Mouse (Mus musculus) erythroblast, embryonic 14.5 days (primary cell): ENCODE measurements around the gene Nfkbiz.
"Not testable (repeated sequence)": the region's sequence is repeated elsewhere in the genome, so short reads cannot be mapped to it uniquely, and the experiment has no call there.

Experiments
- GATA1 ChIP-seq: IDR thresholded peaks from 2 replicates; pipeline ENCODE4 v1.6.1; 2012; ENCODE audit warnings: low read length, inconsistent platforms, mixed read lengths
- TAL1 ChIP-seq: IDR thresholded peaks from 3 replicates; pipeline ENCODE4 v1.6.1; 2012; ENCODE audit warnings: low read length, inconsistent platforms, mixed read lengths

- not testable (repeated sequence) for TF ChIP-seq TAL1, GATA1
These were observed 1.0 kb downstream of the Nfkbiz start for GRCm38 (mm10) chr16:55837653-55838052.
